In genomic region chr3:68840206-68840605, GRCm38 (mm10) we compare ENCODE assay signal across 19 mouse cellular contexts. TPM values are rescaled to one million over a fixed set of nuclear protein-coding genes. Genes with fewer than 3 reads are reported as not detected.
DNase-seq lines count a peak whose midpoint lies in the region; ATAC-seq lines count a peak whose summit lies in the region.
"Had no signal": no experiment of that assay in that cellular context is flagged by ENCODE, and none has a peak within 500 bp of the region (broad histone marks: within the 10 kb centered on the region; RNA-seq: fewer than 3 reads in every experiment).

No protein-coding gene starts in this region.

- peaks cover 7% of the 10 kb centered on the region for H3K9me3 ChIP-seq in heart, embryonic 12.5 days (replicated peaks)
- H3K9me3 ChIP-seq in liver, embryonic 12.5 days (replicated peaks) = no peaks in the 10 kb centered on the region
- H3K9me3 ChIP-seq: intestine, embryonic 15.5 days; kidney, embryonic 15.5 days; limb, embryonic 15.5 days; midbrain, embryonic 15.5 days; neural tube, embryonic 15.5 days had no signal

- H3K4me1 ChIP-seq in heart, embryonic 12.5 days (replicated peaks) = no peaks in the 10 kb centered on the region
- H3K4me1 ChIP-seq in liver, embryonic 12.5 days = no peaks in the 10 kb centered on the region
- H3K4me1 ChIP-seq: intestine, embryonic 15.5 days; limb, embryonic 15.5 days had no signal

- H3K4me2 ChIP-seq in heart, embryonic 12.5 days = no peak overlapping the region
- H3K4me2 ChIP-seq in liver, embryonic 12.5 days = no peak overlapping the region
- H3K4me2 ChIP-seq: hindbrain, embryonic 14.5 days; intestine, embryonic 15.5 days; kidney, embryonic 15.5 days; limb, embryonic 15.5 days; midbrain, embryonic 15.5 days; neural tube, embryonic 15.5 days had no signal

- 65% methylated on average over 4 of the region's 4 CpGs for WGBS in heart, embryonic 12.5 days
- 52% methylated on average over 4 of the region's 4 CpGs for WGBS in liver, embryonic 12.5 days (ENCODE audit: insufficient replicate concordance)

- peak; percentile 82 for ATAC-seq in frontal cortex, adult (ENCODE audit: low TSS enrichment)
- no peak for ATAC-seq in heart, embryonic 12.5 days (ENCODE audit: insufficient number of reproducible peaks, low FRiP score)
- no peak for ATAC-seq in liver, embryonic 12.5 days
- ATAC-seq: intestine, embryonic 15.5 days; midbrain, embryonic 15.5 days had no signal

- no peaks in the 10 kb centered on the region for H3K27me3 ChIP-seq in heart, embryonic 12.5 days (replicated peaks)
- no peaks in the 10 kb centered on the region for H3K27me3 ChIP-seq in liver, embryonic 12.5 days (replicated peaks)
- H3K27me3 ChIP-seq: CH12.LX; intestine, embryonic 15.5 days; kidney, embryonic 15.5 days; limb, embryonic 15.5 days; midbrain, embryonic 15.5 days; neural tube, embryonic 15.5 days had no signal

- no peak for DNase-seq in frontal cortex, postnatal 10 days (ENCODE audit: low spot score in 2 of 2)
- DNase-seq in heart, postnatal 4 days = peak; percentile 10
- DNase-seq in retina, postnatal 1 day = peak; percentile 32
- DNase-seq in retina, embryonic 14.5 days (ENCODE audit: low spot score) = no peak
- DNase-seq: adrenal gland, adult 8-10 months; cerebellum, adult 9-11 months; right cerebral cortex, postnatal 4 days had no signal

- H3K36me3 ChIP-seq in heart, embryonic 12.5 days = no peaks in the 10 kb centered on the region
- H3K36me3 ChIP-seq in liver, embryonic 12.5 days = no peaks in the 10 kb centered on the region
- H3K36me3 ChIP-seq: intestine, embryonic 15.5 days; kidney, embryonic 15.5 days; limb, embryonic 15.5 days; midbrain, embryonic 15.5 days; neural tube, embryonic 15.5 days had no signal

- no peak overlapping the region for H3K9ac ChIP-seq in heart, embryonic 12.5 days
- no peak overlapping the region for H3K9ac ChIP-seq in liver, embryonic 12.5 days
- H3K9ac ChIP-seq: hindbrain, embryonic 14.5 days; intestine, embryonic 15.5 days; kidney, embryonic 15.5 days; limb, embryonic 15.5 days; midbrain, embryonic 15.5 days; neural tube, embryonic 15.5 days had no signal

- H3K27ac ChIP-seq in heart, embryonic 12.5 days (ENCODE audit: poor library complexity, severe bottlenecking) = no peak overlapping the region
- no peak overlapping the region for H3K27ac ChIP-seq in liver, embryonic 12.5 days
- H3K27ac ChIP-seq: hindbrain, embryonic 14.5 days; intestine, embryonic 15.5 days; kidney, embryonic 15.5 days; limb, embryonic 15.5 days; midbrain, embryonic 15.5 days; neural tube, embryonic 15.5 days; stomach, postnatal 0 days had no signal

- no peak overlapping the region for H3K4me3 ChIP-seq in heart, embryonic 12.5 days
- H3K4me3 ChIP-seq in liver, embryonic 12.5 days = no peak overlapping the region
- H3K4me3 ChIP-seq: intestine, embryonic 15.5 days; kidney, embryonic 15.5 days; limb, embryonic 15.5 days; midbrain, embryonic 15.5 days; myocyte; neural tube, embryonic 15.5 days had no signal

RNA-seq across cellular contexts. Expression of gene 1110032F04Rik, which starts 29.2 kb away (rescaled TPM):
- 1 to 10 TPM; 4.2 to 4.4 TPM for total RNA-seq in heart, postnatal 4 days (2021)
- 14.4 TPM in 2 replicates for polyA plus RNA-seq in heart, embryonic 12.5 days (2016; fragmentation: Nextera tagmentation; extraction: Ambion mirVana)
- polyA plus RNA-seq in liver, embryonic 12.5 days (2016; fragmentation: Nextera tagmentation; extraction: Ambion mirVana) = 2.8 and 3.1 TPM in 2 replicates
- polyA plus RNA-seq: myocyte had no signal

Comparison
In these comparisons a context has a peak if more than half of its experiments do, and no peak if none do; other contexts are left out.
1. DNase-seq: peak in heart, postnatal 4 days (single experiment) and retina, postnatal 1 day (single experiment); none in frontal cortex, postnatal 10 days (0 of 2) and retina, embryonic 14.5 days (single experiment).